Mouse (Mus musculus) adrenal gland, postnatal 14 days (tissue): ENCODE results near the gene Faf1. TPM values are rescaled to one million over a fixed set of nuclear protein-coding genes. Genes with fewer than 3 reads are reported as not detected.

Experiments
- total RNA-seq: library from RNA; stranded (reverse); gene quantifications from 2 replicates; pipeline ENCODE4 v1.2.3, GENCODE M21; 2021

Gene Faf1
- total RNA-seq, 1 experiment from 2014 or later = 26.9 TPM

Other genes starting within 250 kb of the Faf1 start
- gene Rnf11, start 191.9 kb upstream of the Faf1 start, total RNA-seq = 122 and 138 TPM in 2 replicates
- not detected in 2 replicates for gene 4930522H14Rik, start 145.3 kb upstream of the Faf1 start, total RNA-seq
- gene Cdkn2c, start 9.4 kb upstream of the Faf1 start, total RNA-seq = 49.8 and 64.3 TPM in 2 replicates